Mouse (Mus musculus) embryonic fibroblast, embryonic 13.5 days (primary cell): ENCODE results near the gene Cep170b. TPM values are rescaled to one million over a fixed set of nuclear protein-coding genes. Genes with fewer than 3 reads are reported as not detected.

Experiments
- H3K27ac ChIP-seq: 2 replicates; pipeline ENCODE4 v1.5.1; 2012; ENCODE audit warnings: low read length, control low read depth, inconsistent platforms; ENCODE audit not compliant: insufficient read depth
- H3K4me1 ChIP-seq: 2 replicates; pipeline ENCODE4 v1.6.1; 2011; ENCODE audit warnings: low read length; ENCODE audit not compliant: control insufficient read depth, insufficient read depth
- H3K4me3 ChIP-seq: 2 replicates; pipeline ENCODE4 v1.5.1; 2011; ENCODE audit warnings: mild to moderate bottlenecking, control low read depth, low read length; ENCODE audit not compliant: insufficient read depth
- CTCF ChIP-seq: IDR thresholded peaks from 2 replicates; pipeline ENCODE4 v1.5.1; 2011; ENCODE audit warnings: mild to moderate bottlenecking, control low read depth, low read length, moderate library complexity, borderline replicate concordance; ENCODE audit not compliant: insufficient read depth
- POLR2A ChIP-seq: IDR thresholded peaks from 2 replicates; pipeline ENCODE4 v1.6.1; 2011; ENCODE audit warnings: low read depth, mild to moderate bottlenecking, control low read depth, low read length, moderate library complexity
- polyA plus RNA-seq: library from polyadenylated mRNA; stranded (reverse); fragments of >200 nt; gene quantifications from 2 replicates; pipeline ENCODE4 v1.2.4, GENCODE M21; 2011; ENCODE audit warnings: low read depth; ENCODE audit not compliant: missing spikeins, insufficient read length

The Cep170b gene
- polyA plus RNA-seq, 1 experiment, result 55.0 TPM

GRCm38 (mm10) chr12:112763176-112763575 is 42.9 kb downstream of the Cep170b start:
- TF ChIP-seq POLR2A (no peak), CTCF (no peak)
- Histone ChIP-seq H3K27ac (no peak overlapping the region), H3K4me1 (no peaks in the 10 kb centered on the region), H3K4me3 (no peak overlapping the region)

- H3K4me1 ChIP-seq, result no peaks in the 10 kb centered on the region
- no peak overlapping the region for H3K27ac ChIP-seq
- TF ChIP-seq CTCF, result no peak
- no peak for TF ChIP-seq POLR2A
- H3K4me3 ChIP-seq, result no peak overlapping the region
These were observed 43.9 kb downstream of the Cep170b start for GRCm38 (mm10) chr12:112764141-112764540.

- TF ChIP-seq POLR2A (no peak), CTCF (no peak)
- H3K27ac ChIP-seq, result no peak overlapping the region
- no peak overlapping the region for H3K4me3 ChIP-seq
- H3K4me1 ChIP-seq, result no peaks in the 10 kb centered on the region
These were observed 44.7 kb downstream of the Cep170b start for GRCm38 (mm10) chr12:112764991-112765390.

- H3K4me3 ChIP-seq, result no peak overlapping the region
- H3K4me1 ChIP-seq, result no peaks in the 10 kb centered on the region
- TF ChIP-seq POLR2A (no peak), CTCF (no peak)
- no peak overlapping the region for H3K27ac ChIP-seq
These were observed 46.3 kb downstream of the Cep170b start for GRCm38 (mm10) chr12:112766586-112766985.

GRCm38 (mm10) chr12:112767036-112767890 is 47.0 kb downstream of the Cep170b start:
- no peak for TF ChIP-seq POLR2A
- no peak for TF ChIP-seq CTCF

GRCm38 (mm10) chr12:112768166-112768565 is 47.9 kb downstream of the Cep170b start:
- H3K4me1 ChIP-seq, result no peaks in the 10 kb centered on the region
- no peak overlapping the region for H3K4me3 ChIP-seq
- TF ChIP-seq POLR2A, result no peak
- no peak overlapping the region for H3K27ac ChIP-seq

More at GRCm38 (mm10) chr12:112767036-112767890, 47.0 kb downstream of the Cep170b start:
- Histone ChIP-seq H3K4me3 (no peak overlapping the region), H3K4me1 (no peaks in the 10 kb centered on the region), H3K27ac (no peak overlapping the region)

- Histone ChIP-seq H3K4me1 (no peaks in the 10 kb centered on the region), H3K27ac (no peak overlapping the region), H3K4me3 (no peak overlapping the region)
- TF ChIP-seq CTCF (no peak), POLR2A (no peak)
These were observed 48.8 kb downstream of the Cep170b start for GRCm38 (mm10) chr12:112769031-112769430.

- no peak overlapping the region for H3K27ac ChIP-seq
- TF ChIP-seq POLR2A (no peak), CTCF (no peak)
- no peaks in the 10 kb centered on the region for H3K4me1 ChIP-seq
- H3K4me3 ChIP-seq, result no peak overlapping the region
These were observed 49.5 kb downstream of the Cep170b start for GRCm38 (mm10) chr12:112769751-112770150.

GRCm38 (mm10) chr12:112770396-112770795 is 50.1 kb downstream of the Cep170b start:
- H3K27ac ChIP-seq, result no peak overlapping the region
- H3K4me3 ChIP-seq, result no peak overlapping the region
- no peaks in the 10 kb centered on the region for H3K4me1 ChIP-seq
- no peak for TF ChIP-seq POLR2A
- no peak for TF ChIP-seq CTCF

GRCm38 (mm10) chr12:112772306-112772705 is 52.1 kb downstream of the Cep170b start:
- H3K27ac ChIP-seq, result no peak overlapping the region
- TF ChIP-seq CTCF, result no peak
- no peaks in the 10 kb centered on the region for H3K4me1 ChIP-seq
- no peak overlapping the region for H3K4me3 ChIP-seq
